Mouse (Mus musculus): ENCODE results near the gene Sema6d.

Gene Sema6d

GRCm38 (mm10) chr2:124176265-124176664, 86.5 kb downstream of the Sema6d start:
- DNase-seq, result no peak

GRCm38 (mm10) chr2:124176711-124177169, 87.0 kb downstream of the Sema6d start:
- DNase-seq, result no peak

GRCm38 (mm10) chr2:124189271-124189670, 99.5 kb downstream of the Sema6d start:
- DNase-seq, result no peak

GRCm38 (mm10) chr2:124194041-124194440, 104.3 kb downstream of the Sema6d start:
- no peak for DNase-seq

- DNase-seq, result no peak
Measured at GRCm38 (mm10) chr2:124201493-124201892, 111.7 kb downstream of the Sema6d start.

GRCm38 (mm10) chr2:124202475-124202990, 112.8 kb downstream of the Sema6d start:
- DNase-seq, result no peak

GRCm38 (mm10) chr2:124205811-124206210, 116.0 kb downstream of the Sema6d start:
- no peak for DNase-seq

- no peak for DNase-seq
Measured at GRCm38 (mm10) chr2:124208251-124208650, 118.5 kb downstream of the Sema6d start.

GRCm38 (mm10) chr2:124223559-124223958, 133.8 kb downstream of the Sema6d start:
- DNase-seq, result no peak

- DNase-seq, result no peak
Measured at GRCm38 (mm10) chr2:124224328-124224727, 134.6 kb downstream of the Sema6d start.

GRCm38 (mm10) chr2:124234636-124235221, 145.0 kb downstream of the Sema6d start:
- no peak for DNase-seq

GRCm38 (mm10) chr2:124235237-124236055, 145.7 kb downstream of the Sema6d start:
- DNase-seq, result no peak

- no peak for DNase-seq
Measured at GRCm38 (mm10) chr2:124236831-124237230, 147.1 kb downstream of the Sema6d start.

- DNase-seq, result no peak
Measured at GRCm38 (mm10) chr2:124243608-124244007, 153.8 kb downstream of the Sema6d start.

GRCm38 (mm10) chr2:124244543-124245245, 154.9 kb downstream of the Sema6d start:
- DNase-seq, result no peak

- no peak for DNase-seq
Measured at GRCm38 (mm10) chr2:124258108-124258507, 168.3 kb downstream of the Sema6d start.

GRCm38 (mm10) chr2:124264309-124264708, 174.5 kb downstream of the Sema6d start:
- DNase-seq, result no peak

- no peak for DNase-seq
Measured at GRCm38 (mm10) chr2:124271156-124271555, 181.4 kb downstream of the Sema6d start.

- no peak for DNase-seq
Measured at GRCm38 (mm10) chr2:124277492-124277891, 187.7 kb downstream of the Sema6d start.

GRCm38 (mm10) chr2:124285109-124285508, 195.3 kb downstream of the Sema6d start:
- DNase-seq, result no peak

GRCm38 (mm10) chr2:124289356-124289755, 199.6 kb downstream of the Sema6d start:
- no peak for DNase-seq

GRCm38 (mm10) chr2:124291145-124291544, 201.4 kb downstream of the Sema6d start:
- no peak for DNase-seq

GRCm38 (mm10) chr2:124293601-124294000, 203.8 kb downstream of the Sema6d start:
- no peak for DNase-seq
